Mouse (Mus musculus) inflammation-experienced regulatory T-cells, adult 6 months (primary cell): ENCODE data around the gene Adap2. TPM values are rescaled to one million over a fixed set of nuclear protein-coding genes. Genes with fewer than 3 reads are reported as not detected.
"Not testable (repeated sequence)": the region's sequence is repeated elsewhere in the genome, so short reads cannot be mapped to it uniquely, and the experiment has no call there.

ENCODE experiments used
- ATAC-seq: one replicate; pipeline ENCODE4 v1.8.0; 2017
- polyA plus RNA-seq, 3 experiments: library from polyadenylated mRNA; unstranded; fragments of 100-300 nt; shearing (Covaris generic); gene quantifications; one replicate each; pipeline ENCODE4 v1.2.1; 2017

The Adap2 gene
- under 1 TPM in 1 of 3 experiments, not detected in 2; 0.47 TPM for polyA plus RNA-seq

DNA sequence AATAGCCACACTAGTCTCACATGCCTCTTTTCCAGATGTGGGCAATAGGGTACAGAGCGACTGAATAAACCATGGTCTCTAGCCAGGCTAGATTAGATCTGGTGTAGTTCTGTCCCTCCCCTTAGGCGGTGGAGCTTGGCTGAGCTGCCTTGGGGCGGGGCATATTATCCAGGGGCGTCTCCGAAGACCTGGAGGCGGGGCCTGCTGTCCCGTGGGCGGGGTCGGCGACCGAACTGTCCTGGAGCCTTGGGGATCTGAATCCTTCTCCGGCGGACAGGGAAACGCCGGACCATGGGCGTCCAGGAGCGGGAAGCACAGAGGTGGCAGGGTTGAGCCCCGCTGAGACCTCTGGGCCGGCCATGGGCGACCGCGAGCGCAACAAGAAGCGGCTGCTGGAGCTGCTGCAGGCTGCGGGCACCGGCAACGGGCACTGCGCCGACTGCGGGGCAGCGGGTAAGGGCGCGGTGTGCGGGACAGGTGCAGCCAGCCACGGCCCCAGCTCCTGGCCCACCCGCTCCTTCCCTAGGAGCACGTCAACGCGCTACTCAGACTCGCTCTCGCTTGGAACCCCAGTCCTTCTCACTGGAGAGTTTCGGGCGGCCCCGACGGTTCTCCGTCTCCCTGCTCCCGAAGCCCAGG, at the start of gene Adap2:
TSS of gene Adap2 (plus strand) at position 249 of the 639 bp plus-strand sequence.
- ATAC-seq = peak; percentile 94

DNA sequence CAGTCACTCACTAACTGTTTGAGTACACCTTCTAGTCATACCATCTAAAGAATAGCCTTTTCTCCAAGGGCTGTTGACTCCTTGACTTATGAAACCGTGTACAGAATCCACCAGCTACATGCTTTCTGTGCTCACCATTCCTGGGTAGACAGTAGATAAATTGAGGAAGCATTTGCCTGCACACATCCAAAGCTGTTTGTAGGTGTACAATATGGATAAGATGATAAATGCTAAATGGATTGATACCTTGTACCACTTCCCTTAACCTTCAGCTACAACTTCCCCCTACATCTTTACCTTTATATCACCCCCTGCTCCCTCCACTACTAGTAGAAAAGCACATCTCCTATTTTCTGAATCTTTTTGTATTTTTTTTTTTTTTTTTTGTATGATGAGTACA, 49.5 kb upstream of the Adap2 start:
- ATAC-seq = no peak

- no peak for ATAC-seq
Measured at GRCm38 (mm10) chr11:80116411-80116810, 37.5 kb upstream of the Adap2 start.

DNA sequence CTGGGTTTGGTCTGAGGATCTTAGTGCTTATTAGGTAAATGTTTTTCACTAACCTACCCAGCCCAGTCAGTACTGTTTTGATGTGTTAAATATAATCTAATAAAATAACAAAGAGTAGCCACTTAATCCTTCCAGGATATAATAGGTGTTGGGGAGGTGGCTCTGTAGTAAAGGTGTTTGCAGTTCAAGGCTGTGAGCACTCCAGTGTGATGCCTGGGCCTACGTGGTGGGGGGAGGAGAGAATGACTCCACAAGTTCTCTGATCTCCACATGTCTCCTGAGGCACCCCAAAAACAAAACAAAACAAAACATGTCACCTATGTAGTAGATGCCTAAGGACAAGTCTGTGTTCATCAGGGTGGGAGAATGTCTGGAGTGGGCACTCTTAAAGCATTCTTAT, 21.9 kb upstream of the Adap2 start:
- no peak for ATAC-seq

GRCm38 (mm10) chr11:80134744-80135143, 19.2 kb upstream of the Adap2 start:
- ATAC-seq = no peak

DNA sequence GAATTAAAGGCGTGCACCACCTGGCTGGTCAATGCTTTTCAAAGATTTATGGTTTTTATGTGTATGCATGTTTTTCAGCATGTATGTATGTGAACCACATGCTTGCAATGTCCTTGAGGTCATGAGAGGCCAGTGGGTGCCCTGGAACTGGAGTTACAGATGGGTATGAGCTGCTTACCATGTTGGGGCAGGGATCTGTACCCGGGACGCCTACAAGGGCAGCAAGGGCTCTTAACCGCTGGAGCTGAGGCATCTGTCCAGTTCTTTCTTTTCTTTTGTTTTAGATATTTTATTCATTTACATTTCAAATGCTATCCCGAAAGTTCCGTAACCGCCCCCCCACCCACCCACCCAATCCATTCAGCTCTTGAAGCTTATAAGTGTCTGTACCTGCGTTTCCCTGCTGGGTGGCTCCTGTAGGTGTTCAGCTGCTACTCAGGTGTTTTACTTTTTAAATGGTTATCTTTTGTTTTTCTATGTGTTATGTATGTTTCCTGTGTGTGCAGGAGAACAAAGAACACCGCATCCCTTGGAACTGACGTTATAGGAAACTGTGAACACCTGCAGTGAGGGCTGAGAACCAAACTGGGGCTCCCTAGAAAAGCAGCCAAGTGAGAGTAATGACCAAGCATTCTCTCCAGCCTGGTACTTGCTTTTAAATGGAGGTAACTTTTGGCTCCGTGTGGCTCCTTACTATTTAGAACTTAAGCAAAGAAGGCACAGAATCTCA, 17.8 kb upstream of the Adap2 start:
- no peak for ATAC-seq

- ATAC-seq = no peak
Measured at GRCm38 (mm10) chr11:80136786-80137185, 17.1 kb upstream of the Adap2 start.

DNA sequence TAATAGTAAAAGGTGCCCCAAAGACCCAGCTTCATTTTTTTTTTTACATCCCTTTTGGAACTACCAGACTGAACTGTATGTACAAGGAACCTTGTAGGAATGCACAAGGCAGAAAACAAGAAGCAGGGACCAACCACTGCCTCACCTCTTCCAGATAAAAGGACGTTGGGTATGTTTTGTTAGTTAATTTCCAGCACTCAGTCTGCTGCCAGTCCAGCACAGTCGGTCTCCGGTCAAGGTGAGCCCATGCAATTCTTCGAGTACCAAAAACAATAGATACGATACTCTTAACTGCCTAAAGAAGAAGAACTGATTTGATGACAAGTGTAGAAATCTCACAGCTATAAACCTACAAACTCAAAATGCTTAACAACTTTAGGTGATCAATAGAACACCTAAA, 16.1 kb upstream of the Adap2 start:
- ATAC-seq = no peak

- ATAC-seq = peak; percentile 87
Measured at GRCm38 (mm10) chr11:80141825-80142521, 11.9 kb upstream of the Adap2 start, which contains the start of gene Tefm. Gene Tefm, minus strand, starts transcription at chr11:80142175.

DNA sequence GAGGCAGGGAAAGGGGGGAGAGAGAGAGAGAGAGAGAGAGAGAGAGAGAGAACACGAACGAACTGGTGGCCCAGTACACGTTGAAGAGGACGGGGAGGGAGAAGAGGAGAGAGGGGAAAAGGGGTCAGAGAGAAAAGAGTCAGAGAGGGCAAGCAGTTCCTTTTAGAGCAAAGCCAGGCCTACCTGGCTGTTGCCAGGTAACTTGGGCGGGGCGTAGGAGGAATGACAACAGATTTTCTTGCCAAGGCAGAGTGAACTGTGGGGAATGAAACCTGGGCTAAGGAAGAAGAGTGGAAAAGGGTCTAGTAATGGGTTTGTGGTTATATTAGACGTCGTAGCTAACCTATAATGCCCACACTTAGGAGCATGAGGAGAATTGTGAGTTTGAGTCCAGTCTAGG, 11.0 kb upstream of the Adap2 start:
- ATAC-seq = no peak

DNA sequence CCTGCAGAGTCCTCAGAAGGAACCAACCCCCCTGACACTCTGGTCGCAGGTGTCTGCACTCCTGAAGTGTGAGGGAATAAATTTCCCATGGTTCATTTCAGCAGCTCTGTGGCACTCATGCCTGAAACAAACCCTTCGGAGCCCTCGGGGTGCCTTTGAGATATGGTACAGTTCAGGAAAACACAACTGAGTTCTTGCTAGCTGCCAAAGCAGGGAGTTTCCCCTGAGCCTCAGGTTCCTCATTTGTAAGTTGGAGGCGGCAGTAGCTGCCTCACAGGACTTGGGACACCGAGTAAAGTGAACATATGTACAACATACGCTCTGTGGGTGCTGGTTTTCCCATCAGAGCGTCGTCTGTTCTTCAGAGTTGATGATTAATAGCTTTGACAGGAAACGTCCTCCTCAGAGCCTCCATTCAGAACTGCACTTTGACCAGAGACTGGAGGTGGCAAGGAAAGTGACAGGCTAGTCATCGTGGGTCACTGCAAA, 8.1 kb upstream of the Adap2 start:
- no peak for ATAC-seq

DNA sequence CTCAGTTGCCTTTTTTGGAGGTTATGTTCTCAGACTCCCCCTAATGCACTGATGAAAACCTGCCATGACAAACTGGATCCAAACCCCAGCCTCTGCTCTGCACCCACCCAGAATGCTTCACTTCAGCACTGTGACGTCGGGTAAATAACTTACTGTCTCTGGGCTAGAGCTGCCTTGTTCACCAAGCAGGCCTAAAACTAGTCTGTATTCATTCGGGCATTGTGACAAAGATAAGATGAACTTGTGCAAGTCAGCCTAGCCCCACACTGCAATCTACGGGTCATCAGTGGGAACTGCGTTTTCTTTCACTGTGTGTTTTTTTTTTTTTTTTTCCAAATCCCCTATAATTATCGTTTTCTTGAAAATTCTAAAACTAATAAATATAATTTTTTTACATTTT, 6.2 kb upstream of the Adap2 start:
- no peak for ATAC-seq

- no peak for ATAC-seq
Measured at GRCm38 (mm10) chr11:80148313-80148712, 5.6 kb upstream of the Adap2 start.

GRCm38 (mm10) chr11:80148974-80149373, 4.9 kb upstream of the Adap2 start:
- not testable (repeated sequence) for ATAC-seq

DNA sequence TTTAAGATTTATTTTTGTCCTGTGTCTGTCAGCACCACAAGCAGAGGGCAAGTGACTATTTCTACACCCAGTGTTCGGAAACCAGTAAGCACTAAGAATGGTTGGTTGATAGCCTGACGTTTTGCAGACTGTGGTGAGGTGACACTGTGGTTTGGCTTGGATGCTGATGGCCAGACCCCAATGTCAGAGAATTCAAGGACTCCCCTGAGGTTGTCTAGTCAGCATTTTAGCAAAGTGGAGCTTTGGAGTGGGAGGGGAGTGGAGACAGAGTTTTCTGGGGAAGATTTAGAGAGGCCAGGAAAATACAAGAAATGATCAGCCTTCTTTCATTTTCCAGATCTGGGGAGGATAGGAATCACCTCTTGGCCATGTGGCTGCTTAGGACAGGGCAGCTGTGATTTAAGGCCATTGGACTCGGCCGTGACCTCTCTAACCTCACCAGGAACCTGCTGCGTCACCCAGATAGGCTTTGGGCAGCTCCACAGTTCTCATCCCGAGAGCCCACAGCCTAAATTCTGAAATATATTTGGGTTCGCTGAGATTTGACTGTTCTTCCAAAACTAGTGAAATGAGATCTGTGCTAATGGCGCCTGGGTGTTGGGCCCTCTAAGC, 4.4 kb upstream of the Adap2 start:
- no peak for ATAC-seq

GRCm38 (mm10) chr11:80150566-80150965, 3.3 kb upstream of the Adap2 start:
- no peak for ATAC-seq

DNA sequence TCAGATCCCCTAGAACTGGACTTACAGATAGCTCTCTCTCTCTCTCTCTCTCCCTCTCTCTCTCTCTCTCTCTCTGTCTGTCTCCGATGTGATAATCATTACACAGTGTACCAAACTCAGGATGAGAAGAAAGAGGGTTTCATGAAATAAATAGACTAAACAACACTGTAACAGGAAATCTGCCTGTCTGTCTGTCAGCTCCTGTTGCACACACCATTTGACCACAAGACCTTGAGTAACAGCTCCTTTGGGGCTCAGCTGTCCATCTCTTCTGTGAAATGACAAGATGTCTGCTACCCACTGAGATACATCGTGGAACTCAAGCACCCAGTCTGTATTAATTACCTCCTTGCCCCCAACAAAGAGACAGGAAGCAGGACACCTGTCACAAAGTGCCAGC, 2.4 kb upstream of the Adap2 start:
- ATAC-seq = no peak

DNA sequence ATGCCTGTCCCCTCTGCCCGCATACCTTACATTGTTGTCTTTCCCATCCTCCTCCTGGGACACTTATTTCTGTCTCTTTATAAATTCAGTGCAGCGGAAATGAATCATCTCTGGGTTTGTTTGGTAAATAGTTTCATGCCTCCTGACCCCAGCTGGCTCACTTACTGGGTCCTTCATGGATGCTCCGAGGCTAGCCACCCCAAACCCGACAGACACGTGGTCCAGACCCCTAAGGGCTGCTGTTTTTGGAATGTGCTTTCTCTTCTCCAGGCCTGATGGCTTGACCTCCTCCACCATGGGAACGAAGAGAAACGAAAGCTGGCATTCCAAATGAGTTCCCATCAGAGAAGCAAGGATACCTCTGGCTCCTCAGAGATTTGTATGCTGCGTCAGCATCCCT, 1.5 kb upstream of the Adap2 start:
- ATAC-seq = no peak

- no peak for ATAC-seq
Measured at GRCm38 (mm10) chr11:80154501-80154900, 596 bp downstream of the Adap2 start.

- ATAC-seq = no peak
Measured at GRCm38 (mm10) chr11:80155541-80155940, 1.6 kb downstream of the Adap2 start.

GRCm38 (mm10) chr11:80155961-80156360, 2.1 kb downstream of the Adap2 start:
- ATAC-seq = no peak

DNA sequence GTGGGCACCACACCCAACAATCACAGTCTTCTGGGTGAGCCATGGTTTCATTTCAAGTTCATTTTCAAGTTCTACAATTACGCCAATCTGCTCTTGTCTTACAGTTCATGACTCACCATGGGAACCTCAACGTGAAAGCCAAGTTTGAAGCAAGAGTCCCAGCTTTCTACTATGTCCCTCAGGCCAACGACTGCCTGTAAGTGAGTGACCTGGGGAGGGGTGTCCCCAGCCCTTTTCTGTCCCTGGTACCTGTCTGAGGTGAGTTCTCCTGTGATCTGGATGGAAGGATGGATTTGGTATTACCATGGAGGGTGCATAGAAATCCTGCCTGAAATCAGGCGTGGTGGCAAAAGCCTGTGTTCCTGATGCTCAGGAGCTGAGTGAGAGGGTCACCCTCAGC, 2.9 kb downstream of the Adap2 start:
- no peak for ATAC-seq

DNA sequence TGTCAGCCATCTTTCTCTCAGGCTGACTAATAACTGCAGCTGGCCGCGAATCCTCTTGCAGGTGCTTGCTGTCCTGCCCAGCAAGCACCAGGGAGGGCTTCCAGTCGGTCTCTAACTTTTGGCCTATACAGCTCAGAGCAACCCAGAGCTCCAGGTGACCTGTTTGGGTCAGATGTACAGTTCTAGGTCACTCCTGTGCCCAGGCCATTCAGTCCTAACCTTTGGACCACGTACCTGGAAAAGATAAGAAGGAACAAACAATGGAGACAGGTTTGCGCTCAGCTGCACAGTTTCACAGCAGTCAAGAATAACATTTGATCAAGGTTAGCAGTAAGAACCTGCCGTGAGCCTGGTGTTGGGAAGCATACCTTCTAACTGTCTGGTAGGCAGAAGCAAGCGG, 5.1 kb downstream of the Adap2 start:
- no peak for ATAC-seq
